Mouse (Mus musculus): ENCODE data around the gene Lgalsl.

The Lgalsl gene

DNA sequence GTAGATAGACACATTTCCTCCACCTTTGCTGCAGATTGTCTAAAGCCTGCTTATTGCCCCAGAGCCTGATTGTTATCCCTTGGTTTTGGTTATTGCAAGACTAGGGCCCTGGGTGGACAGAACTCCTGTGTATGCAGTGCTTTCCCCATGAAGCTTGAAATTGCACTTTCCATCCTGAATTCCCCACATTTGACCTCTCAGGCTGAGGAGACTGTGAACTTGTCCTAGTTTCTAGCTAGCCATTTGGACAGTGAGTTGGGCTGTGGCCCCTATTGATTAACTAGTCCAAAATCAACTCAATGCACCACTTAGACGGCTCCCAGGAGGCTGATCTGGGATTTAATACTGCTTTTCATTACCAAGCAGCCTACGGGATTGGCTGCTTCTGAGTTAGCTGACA, 6.9 kb downstream of the Lgalsl start:
- DNase-seq (ENCODE audit: low spot score in 2 of 2), result no peak

DNA sequence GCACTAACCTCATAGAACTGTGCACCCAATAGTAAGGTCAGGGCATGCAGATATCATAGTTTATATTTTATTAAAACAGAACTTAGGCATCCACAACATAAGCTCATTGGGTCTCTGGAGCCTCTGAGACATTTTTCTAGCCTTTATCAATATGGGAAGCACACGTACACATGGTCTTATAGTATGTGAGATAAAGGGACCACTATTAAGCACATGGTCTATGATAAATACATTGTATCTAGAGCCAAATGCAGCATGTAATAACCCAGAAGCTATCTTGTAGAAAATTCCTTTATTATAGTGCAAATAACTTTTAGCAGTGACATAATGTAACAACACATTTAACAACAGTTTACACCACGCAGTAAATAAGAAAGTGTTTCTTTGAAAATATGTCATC, 7.6 kb downstream of the Lgalsl start:
- DNase-seq (ENCODE audit: low spot score in 2 of 2), result no peak

GRCm38 (mm10) chr11:20821351-20821750, 9.5 kb downstream of the Lgalsl start:
- no peak for DNase-seq (ENCODE audit: low spot score in 2 of 2)

DNA sequence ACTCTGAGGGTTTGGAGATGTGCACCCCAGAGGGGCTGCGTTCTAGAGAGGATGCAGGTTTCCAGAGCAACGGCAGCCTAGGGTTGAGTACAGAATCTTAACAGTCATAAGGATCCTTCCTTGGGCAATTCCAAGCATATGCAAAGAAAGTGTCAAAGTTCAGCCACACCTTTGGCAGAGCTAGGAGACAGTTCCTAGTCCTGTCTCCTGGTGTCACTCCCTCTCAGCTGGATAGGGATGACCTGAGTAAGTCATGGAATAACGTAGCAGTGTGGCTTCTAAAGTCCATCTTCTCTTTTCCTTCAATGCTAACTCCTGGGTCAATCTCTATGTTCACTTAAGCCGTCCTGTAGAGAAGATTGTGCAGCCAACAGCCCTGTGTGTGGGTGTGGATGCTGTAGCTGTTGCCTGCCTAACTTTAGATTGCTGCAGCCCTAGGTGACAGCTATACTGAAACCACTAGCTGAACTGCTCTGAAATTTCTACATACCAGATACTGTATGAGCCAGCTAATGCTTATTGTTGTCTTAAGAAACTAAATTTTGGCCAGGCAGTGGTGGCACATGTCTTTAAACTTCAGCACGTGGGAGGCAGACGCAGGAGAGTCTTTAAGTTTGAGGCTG, 16.8 kb downstream of the Lgalsl start:
- DNase-seq (ENCODE audit: low spot score in 2 of 2), result no peak

GRCm38 (mm10) chr11:20812153-20812887, 18.5 kb downstream of the Lgalsl start:
- no peak for DNase-seq (ENCODE audit: low spot score in 2 of 2)

GRCm38 (mm10) chr11:20806659-20807058, 24.2 kb downstream of the Lgalsl start:
- no peak for DNase-seq (ENCODE audit: low spot score in 2 of 2)

GRCm38 (mm10) chr11:20805604-20806249, 25.1 kb downstream of the Lgalsl start:
- no peak for DNase-seq (ENCODE audit: low spot score in 2 of 2)

- DNase-seq (ENCODE audit: low spot score in 2 of 2), result no peak
Measured at GRCm38 (mm10) chr11:20804416-20804815, 26.4 kb downstream of the Lgalsl start.

DNA sequence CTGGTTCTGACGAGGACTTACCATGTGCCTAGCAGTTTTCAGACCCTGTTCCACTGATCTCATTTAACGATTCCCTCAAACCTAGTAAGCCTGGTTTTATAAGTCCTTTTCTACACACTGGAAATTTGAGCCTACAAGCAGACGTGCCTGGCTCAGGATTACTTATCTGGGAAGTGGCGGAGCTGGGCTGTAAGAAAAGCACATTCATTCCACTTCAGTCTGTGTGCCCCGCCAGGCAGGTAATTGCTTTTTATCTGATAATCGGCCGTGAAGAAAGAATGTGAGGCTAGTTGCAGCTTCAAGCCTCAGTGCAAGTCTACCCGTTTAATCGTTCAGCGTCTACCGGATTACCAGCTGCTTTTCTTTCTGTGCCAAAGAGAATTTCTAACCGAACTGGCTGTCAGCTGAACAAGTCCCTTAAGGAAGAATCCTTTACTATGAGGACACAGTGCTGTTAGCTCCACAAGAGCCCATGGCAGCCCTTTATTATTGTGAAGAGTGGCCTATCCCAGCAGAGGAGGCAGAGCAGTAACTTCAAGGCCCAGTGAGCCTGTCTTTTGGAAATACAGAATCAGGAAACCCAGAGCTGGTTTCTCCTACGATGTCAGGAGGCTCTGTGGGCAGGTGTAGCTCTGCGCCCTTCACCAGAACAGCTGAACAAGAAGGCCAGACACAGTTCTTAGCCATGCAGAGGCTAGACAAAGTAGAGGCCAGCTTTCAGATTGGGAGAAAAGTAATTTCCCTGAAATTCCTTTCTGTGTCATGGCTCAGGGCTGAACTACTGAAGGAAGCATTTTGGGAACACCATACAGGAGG, 30.4 kb downstream of the Lgalsl start:
- no peak for DNase-seq (ENCODE audit: low spot score in 2 of 2)

DNA sequence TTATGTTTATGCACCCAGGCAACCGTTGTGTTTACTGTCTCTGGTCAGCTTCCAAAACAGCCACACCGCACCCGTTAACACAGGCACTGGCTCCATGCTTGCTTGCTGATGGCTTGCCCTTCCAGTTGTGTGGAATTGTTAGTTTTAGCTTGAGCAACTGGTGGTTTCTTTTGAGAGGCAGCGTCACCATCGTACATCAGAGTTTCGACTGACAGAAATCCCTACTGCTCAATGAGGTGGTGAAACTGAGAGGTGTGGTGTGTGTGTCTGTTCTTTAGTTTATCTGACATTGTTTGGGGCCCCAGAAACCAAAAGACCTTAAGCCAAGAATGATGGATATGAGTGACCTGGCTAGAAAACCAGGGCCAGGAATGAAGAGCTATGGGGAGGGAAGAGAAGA, 33.0 kb downstream of the Lgalsl start:
- no peak for DNase-seq (ENCODE audit: low spot score in 2 of 2)

- no peak for DNase-seq (ENCODE audit: low spot score in 2 of 2)
Measured at GRCm38 (mm10) chr11:20795466-20795865, 35.4 kb downstream of the Lgalsl start.

GRCm38 (mm10) chr11:20794913-20795254, 36.0 kb downstream of the Lgalsl start:
- DNase-seq (ENCODE audit: low spot score in 2 of 2), result no peak

DNA sequence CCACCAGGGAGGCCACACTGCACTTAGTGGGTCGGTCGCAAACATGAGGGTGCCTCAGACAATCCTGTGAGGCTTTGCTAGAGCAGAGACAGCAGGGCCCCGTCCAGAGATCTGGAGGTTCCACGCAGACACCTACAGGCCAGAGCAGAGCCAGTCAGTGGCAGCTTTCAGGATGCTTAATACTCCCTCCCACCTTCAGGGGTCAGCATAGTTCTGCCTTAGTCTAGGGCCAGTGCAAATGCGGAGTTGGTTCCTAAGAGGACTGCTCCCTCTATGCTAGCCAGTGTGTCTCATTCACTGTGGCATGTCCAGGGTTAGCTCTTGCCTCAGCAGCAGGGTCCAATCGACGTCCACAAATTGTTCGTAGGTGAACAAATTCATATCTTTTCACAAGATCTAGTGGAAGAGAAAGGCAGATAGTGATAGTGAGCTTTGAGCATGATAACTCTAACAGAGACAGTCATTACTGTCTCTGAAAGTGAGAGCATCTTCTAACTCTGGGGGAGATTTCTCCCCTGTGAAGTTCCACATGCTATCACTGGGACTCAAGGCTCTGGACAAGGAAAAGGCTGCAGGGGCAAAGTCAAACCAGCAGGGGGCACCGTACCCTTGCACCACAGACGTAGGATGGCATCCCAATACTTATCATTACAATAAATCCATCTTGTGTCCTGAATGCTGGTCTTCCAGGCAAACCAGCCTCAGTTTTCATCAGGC, 36.5 kb downstream of the Lgalsl start:
- DNase-seq (ENCODE audit: low spot score in 2 of 2), result peak; percentile 65 to 76

GRCm38 (mm10) chr11:20793676-20794075, 37.2 kb downstream of the Lgalsl start:
- no peak for DNase-seq (ENCODE audit: low spot score in 2 of 2)

DNA sequence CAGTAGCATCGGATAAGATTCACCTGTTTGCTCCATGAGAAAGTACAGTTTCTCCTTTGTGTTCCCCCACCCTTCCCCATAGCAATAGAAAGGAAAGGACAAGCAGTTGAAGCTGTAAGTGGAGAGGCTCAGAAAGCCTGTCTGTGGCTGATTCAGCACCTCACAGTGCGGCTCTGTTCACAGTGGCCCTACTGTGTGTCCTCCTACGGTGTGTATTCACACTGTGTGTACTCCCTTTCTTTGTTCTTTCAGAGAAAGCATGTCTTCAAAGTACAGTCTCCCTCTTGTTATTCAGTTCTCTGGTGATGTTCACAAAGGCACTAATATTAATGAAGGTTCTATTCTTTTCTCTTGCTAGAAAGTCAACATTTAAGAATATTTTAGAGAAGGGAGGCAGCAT, 38.2 kb downstream of the Lgalsl start:
- DNase-seq (ENCODE audit: low spot score in 2 of 2), result no peak

DNA sequence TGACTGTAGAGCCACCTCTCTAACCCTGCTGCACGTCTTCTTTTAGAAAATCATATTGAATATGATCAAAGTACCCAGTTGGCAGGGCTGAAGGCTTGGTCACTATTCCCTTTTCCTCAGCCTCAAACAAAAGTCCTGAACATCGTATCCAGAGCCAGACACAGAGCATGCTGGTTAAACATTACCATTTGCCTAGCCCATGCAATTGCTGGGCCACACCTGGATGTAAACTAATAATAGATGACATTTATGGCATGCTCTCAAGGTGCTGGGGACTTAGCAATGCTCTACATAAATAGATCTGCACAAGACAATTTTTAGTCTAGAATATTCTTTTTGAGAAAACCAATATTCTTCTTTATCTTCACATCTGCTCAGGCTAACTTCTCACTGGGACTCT, 39.5 kb downstream of the Lgalsl start:
- no peak for DNase-seq (ENCODE audit: low spot score in 2 of 2)

GRCm38 (mm10) chr11:20789015-20789414, 41.8 kb downstream of the Lgalsl start:
- no peak for DNase-seq (ENCODE audit: low spot score in 2 of 2)

GRCm38 (mm10) chr11:20788070-20788469, 42.8 kb downstream of the Lgalsl start:
- DNase-seq (ENCODE audit: low spot score in 2 of 2), result no peak

- DNase-seq (ENCODE audit: low spot score in 2 of 2), result no peak
Measured at GRCm38 (mm10) chr11:20786191-20786590, 44.7 kb downstream of the Lgalsl start.

GRCm38 (mm10) chr11:20785186-20785585, 45.7 kb downstream of the Lgalsl start:
- no peak for DNase-seq (ENCODE audit: low spot score in 2 of 2)

DNA sequence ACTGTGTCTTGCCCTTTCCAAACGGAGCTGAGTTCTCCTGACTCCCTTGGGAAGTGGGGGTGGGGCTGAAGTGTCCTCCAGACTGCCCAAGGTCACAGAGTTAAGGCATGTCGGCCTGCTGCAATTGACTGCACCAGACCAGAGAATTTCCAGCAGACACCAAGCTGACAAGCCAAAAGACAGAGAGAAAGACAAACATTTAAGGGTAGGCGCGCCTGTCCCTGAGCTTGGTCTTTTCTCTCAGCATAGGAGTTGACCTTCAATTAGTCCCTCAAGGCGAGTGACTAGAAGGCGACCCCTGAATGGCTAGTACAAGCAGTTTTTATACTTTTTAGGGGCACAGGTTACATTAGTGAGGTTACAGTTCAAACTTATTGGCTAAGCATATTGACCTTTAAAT, 46.1 kb downstream of the Lgalsl start:
- no peak for DNase-seq (ENCODE audit: low spot score in 2 of 2)

DNA sequence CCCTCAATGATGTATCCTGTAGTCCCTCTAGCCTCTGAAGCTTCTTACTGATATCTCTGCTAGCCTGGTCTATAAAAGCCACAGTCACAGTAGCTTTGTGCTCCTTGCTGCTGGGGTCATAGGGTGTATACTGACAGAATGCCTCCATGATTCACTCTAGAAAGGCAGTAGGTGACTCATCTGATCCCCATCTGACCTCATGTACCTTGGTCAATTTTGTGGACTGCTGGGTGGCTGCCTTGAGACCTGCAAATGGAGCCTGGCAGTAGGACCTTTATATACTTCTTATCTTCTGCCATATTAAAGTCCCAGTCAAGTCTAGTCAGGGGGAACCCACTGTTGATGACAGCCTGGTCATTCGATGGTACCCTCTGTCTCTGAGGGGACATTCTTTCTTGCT, 47.4 kb downstream of the Lgalsl start:
- no peak for DNase-seq (ENCODE audit: low spot score in 2 of 2)
